Mouse (Mus musculus) hindbrain, postnatal 0 days (tissue): ENCODE measurements at regions not wholly inside any gene's neighbourhood (a gene's known extent, or its start where the extent isn't known, plus 50 kb on each side); places are given as distances from the start of the nearest gene placed in this dataset.

Experiments used
- ATAC-seq: fragments of 200-750 bp; cut with Nextera tagmentation; 2 replicates; pipeline ENCODE4 v1.8.0; 2017; ENCODE audit warnings: mild to moderate bottlenecking, moderate TSS enrichment, moderate library complexity
- DNase-seq: peaks from one replicate; pipeline ENCODE4 v3.0.0-alpha.2; 2015; ENCODE audit warnings: low spot score
- H3K27ac ChIP-seq: fragments of 300-500 bp; sonication (generic); 2 replicates; pipeline ENCODE4 v1.5.1; 2014; ENCODE audit warnings: mild to moderate bottlenecking
- H3K27me3 ChIP-seq: fragments of 300-500 bp; sonication (generic); 2 replicates; pipeline ENCODE4 v1.6.1; 2014; ENCODE audit warnings: low read length, mixed read lengths; ENCODE audit not compliant: insufficient read depth
- H3K36me3 ChIP-seq: fragments of 300-500 bp; sonication (generic); 2 replicates; pipeline ENCODE4 v1.6.1; 2014; ENCODE audit warnings: low read length, mixed read lengths; ENCODE audit not compliant: insufficient read depth
- H3K4me1 ChIP-seq: fragments of 300-500 bp; sonication (generic); 2 replicates; pipeline ENCODE4 v1.6.1; 2014; ENCODE audit warnings: antibody characterized with exemption, low read length, mixed read lengths; ENCODE audit not compliant: insufficient read depth
- H3K4me2 ChIP-seq: fragments of 300-500 bp; sonication (generic); 2 replicates; pipeline ENCODE4 v1.6.1; 2014; ENCODE audit warnings: low read depth, mild to moderate bottlenecking, low read length, moderate library complexity, mixed read lengths
- H3K4me3 ChIP-seq: fragments of 300-500 bp; sonication (generic); 2 replicates; pipeline ENCODE4 v1.5.1; 2014; ENCODE audit warnings: low read length
- H3K9ac ChIP-seq: fragments of 300-500 bp; sonication (generic); replicated peaks from 2 replicates; pipeline ENCODE4 v1.6.1; 2014; ENCODE audit warnings: mild to moderate bottlenecking, low read length, moderate library complexity, mixed read lengths
- H3K9me3 ChIP-seq: fragments of 300-500 bp; sonication (generic); 2 replicates; pipeline ENCODE4 v1.6.1; 2016; ENCODE audit warnings: low read length, mixed read lengths
- CTCF ChIP-seq: IDR thresholded peaks from 2 replicates; pipeline ENCODE4 v1.5.1; 2016; ENCODE audit warnings: antibody characterized with exemption, control low read depth, low read depth
- WGBS: fragments of 180-500 bp; shearing (Covaris S2); extraction: QIAGEN DNeasy Blood & Tissue Kit; methylation state at CpG from one replicate; pipeline ENCODE4 v1.1.7; 2014; 5-methylcytosine and 5-hydroxymethylcytosine counted together

DNA sequence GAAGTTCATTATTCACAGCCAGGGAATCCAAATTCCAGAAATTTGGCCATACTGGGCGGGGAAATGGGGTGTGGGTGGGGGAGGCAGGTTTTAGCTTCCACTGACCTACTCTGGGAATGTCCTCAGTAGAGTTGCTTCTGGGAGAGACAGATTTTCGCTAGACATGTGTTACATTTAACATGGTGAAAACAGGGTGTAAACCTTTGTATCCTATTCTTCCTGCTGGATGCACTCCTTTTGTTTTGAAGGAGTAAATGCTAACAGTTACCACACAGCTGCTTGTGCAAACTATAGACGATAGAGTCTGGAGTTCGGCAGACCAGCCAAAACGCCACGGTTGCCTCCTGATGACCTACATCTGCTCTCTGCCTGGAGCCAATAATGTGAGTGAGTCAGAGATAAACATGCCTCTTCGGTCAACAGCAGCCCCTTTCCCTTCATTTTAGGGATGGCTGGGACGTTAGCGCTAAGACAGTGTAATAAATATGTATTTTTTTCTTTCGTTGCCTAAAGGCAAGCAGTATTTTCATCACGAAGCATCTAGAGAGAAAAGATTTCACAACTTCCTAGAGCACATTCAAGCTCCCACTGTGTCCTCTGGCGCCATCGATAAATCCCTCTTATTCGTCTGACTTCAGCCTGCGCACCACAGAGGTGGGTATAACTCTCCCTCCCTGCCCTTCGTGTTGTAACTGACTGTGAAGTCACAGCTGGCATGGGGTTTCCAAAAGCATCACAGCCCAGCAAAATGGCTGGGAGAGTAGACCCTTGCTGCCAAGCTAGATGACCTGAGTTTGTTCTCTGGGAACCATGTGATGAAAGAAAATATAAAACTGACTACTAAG lies 207.1 kb upstream of the Pde3a start:
- H3K4me2 ChIP-seq, result no peak overlapping the region
- H3K27me3 ChIP-seq, result no peaks in the 10 kb centered on the region
- H3K4me1 ChIP-seq, result no peaks in the 10 kb centered on the region
- H3K4me3 ChIP-seq, result no peak overlapping the region
- no peak for TF ChIP-seq CTCF
- H3K36me3 ChIP-seq, result no peaks in the 10 kb centered on the region
- H3K9ac ChIP-seq, result no peak overlapping the region
- no peak overlapping the region for H3K27ac ChIP-seq
- 58% methylated on average over 16 of the region's 16 CpGs for WGBS
- peak; percentile 17 for DNase-seq
- no peaks in the 10 kb centered on the region for H3K9me3 ChIP-seq
- ATAC-seq, result peak; percentile 63

DNA sequence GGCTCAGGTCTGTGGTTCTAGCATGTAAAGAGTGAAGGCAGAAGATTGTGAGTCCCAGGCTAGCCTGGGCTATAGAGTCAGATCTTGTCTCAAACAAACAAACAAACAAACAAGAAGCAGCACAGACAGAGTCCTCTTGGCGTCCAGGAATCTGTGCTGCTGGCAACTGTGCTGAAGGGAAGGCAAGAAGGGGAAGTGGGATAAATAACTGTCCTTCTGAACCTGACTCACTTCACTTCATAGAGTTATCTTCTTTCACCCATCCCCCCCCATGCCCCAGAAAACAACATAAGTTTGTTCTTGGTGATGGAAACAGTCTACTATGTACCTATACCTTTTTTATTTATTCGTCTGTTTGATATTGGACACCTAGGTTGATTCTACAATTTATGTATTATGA lies 200.8 kb upstream of the Pde3a start:
- 83% methylated on average over 2 of the region's 2 CpGs for WGBS
- TF ChIP-seq CTCF, result no peak

DNA sequence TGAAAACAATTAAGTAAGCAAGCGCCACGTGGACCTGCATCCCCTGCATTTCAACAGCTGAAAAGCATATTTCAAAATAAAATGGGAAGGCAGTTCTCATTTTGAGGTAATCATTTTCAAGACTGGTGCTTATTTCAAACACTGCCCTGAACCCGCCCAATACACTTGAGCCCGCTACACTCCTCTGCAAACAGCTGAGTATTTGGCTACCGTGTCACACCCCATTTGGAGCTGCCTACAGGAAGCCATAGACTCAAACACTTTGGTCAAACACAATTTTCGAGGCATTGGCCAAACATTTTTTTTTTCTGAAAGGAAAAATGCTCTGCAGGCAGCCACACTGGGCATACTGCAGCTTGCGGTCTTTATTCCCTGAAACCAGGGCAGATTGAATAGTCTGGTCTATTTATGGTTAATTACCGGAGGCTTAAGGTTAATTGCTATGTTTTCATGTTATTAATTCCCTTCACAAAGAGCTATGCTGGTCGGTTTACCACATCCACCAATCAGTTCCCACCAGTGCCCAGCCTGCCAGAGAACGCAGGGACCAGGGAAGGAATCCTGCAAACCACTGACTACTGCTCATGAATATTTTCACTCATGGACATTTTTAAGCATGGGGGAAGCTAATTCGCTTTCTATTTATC lies 198.9 kb upstream of the Pde3a start:
- no peak overlapping the region for H3K27ac ChIP-seq
- H3K9ac ChIP-seq, result no peak overlapping the region
- H3K27me3 ChIP-seq, result no peaks in the 10 kb centered on the region
- WGBS, result 48% methylated on average over 11 of the region's 11 CpGs
- no peaks in the 10 kb centered on the region for H3K36me3 ChIP-seq
- H3K4me1 ChIP-seq, result no peaks in the 10 kb centered on the region
- H3K9me3 ChIP-seq, result no peaks in the 10 kb centered on the region
- no peak overlapping the region for H3K4me2 ChIP-seq
- H3K4me3 ChIP-seq, result no peak overlapping the region
- ATAC-seq (0 out of 2 replicates have a peak, but pooled peaks have one; percentile 24), DNase-seq (no peak)
- TF ChIP-seq CTCF, result no peak

More for the DNA sequence above, 200.8 kb upstream of the Pde3a start:
- no peak for ATAC-seq
- Histone ChIP-seq H3K9me3 (no peaks in the 10 kb centered on the region), H3K36me3 (no peaks in the 10 kb centered on the region), H3K9ac (no peak overlapping the region), H3K4me2 (no peak overlapping the region), H3K27ac (no peak overlapping the region), H3K27me3 (no peaks in the 10 kb centered on the region), H3K4me3 (no peak overlapping the region), H3K4me1 (no peaks in the 10 kb centered on the region)
- no peak for DNase-seq

DNA sequence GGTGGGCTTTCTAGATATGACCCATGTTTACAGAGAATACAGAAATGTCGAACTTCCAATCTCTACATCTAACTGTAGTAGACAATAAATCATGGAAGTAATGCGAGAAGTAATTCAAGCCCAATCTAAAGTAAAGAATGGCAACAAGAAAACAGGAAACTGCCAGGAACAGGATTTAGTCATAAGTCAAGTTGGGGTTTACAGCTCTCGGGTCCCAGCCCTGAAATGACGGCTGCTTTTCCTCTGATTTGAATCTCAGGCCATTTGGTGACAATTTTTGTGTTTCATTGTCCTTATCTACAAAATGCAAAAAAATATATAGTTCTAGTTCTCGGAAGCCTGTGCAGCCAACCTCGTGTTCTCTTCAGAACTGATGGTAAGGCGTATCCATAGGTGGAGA lies 195.0 kb upstream of the Pde3a start:
- Histone ChIP-seq H3K36me3 (no peaks in the 10 kb centered on the region), H3K4me3 (no peak overlapping the region), H3K9me3 (no peaks in the 10 kb centered on the region), H3K27me3 (no peaks in the 10 kb centered on the region), H3K9ac (no peak overlapping the region), H3K27ac (no peak overlapping the region), H3K4me2 (no peak overlapping the region), H3K4me1 (no peaks in the 10 kb centered on the region)
- TF ChIP-seq CTCF, result no peak
- no peak for ATAC-seq
- 92% methylated on average over 7 of the region's 7 CpGs for WGBS
- DNase-seq, result no peak

DNA sequence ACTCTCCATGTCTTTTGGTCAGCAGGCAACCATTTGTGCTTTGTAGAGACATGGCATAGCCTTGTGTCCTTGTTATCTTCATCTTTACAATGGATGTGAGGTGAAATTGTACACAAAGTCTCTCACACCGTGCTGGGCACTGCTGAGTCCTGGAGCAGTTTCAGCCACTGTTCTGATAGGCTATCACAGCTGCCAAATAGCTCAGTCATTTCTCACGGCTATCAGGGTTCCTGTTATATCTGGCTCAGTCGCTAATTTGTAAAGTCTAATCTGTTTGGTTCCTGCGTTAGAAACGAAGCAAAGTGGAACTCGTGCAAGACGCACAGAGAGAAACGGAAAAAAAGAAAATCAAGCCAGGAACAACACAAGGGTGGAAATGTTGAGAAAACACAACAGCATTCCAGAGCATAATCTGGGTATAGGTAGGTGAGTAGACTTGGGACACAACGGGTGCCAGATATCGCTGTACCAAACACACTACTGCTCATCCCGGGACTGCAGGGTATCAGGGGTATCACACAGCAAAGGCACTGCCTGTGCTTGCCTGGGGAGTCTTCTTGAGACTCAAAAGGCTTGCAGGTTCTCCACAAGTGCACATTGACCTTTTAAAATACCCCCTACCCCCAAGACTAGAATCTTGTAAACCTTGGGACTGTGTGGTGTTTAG lies 189.7 kb upstream of the Pde3a start:
- WGBS, result 91% methylated on average over 11 of the region's 11 CpGs
- no peak overlapping the region for H3K4me2 ChIP-seq
- no peak for ATAC-seq

DNA sequence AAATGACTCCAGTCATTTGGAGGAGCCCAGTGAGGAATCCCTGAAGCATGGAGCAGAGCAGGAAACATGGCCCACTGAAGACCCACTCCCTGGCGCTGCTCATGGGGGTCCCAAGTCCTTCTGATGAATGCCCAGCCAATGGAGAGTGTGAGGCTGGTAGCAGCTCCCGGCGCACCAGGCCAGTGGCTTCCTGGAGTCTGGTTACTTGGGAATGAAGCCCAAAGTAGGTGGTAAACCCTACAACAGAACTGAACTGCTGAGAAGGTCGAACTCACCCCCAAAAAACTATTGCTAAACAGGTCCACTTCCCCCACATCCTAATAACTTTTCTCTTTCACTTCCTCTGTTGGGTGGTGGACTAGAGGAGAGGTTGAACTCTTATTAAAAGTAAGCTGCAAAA lies 183.3 kb upstream of the Pde3a start:
- no peak for ATAC-seq
- WGBS, result 78% methylated on average over 4 of the region's 4 CpGs

More for the DNA sequence above, 189.7 kb upstream of the Pde3a start:
- Histone ChIP-seq H3K9me3 (no peaks in the 10 kb centered on the region), H3K9ac (no peak overlapping the region), H3K27me3 (no peaks in the 10 kb centered on the region), H3K4me1 (no peaks in the 10 kb centered on the region), H3K4me3 (no peak overlapping the region), H3K27ac (no peak overlapping the region), H3K36me3 (no peaks in the 10 kb centered on the region)
- TF ChIP-seq CTCF, result no peak
- DNase-seq, result no peak

More for the DNA sequence above, 183.3 kb upstream of the Pde3a start:
- H3K4me1 ChIP-seq, result no peaks in the 10 kb centered on the region
- H3K36me3 ChIP-seq, result no peaks in the 10 kb centered on the region
- H3K9me3 ChIP-seq, result no peaks in the 10 kb centered on the region
- TF ChIP-seq CTCF, result no peak
- H3K27me3 ChIP-seq, result no peaks in the 10 kb centered on the region
- H3K4me3 ChIP-seq, result no peak overlapping the region
- H3K4me2 ChIP-seq, result no peak overlapping the region
- no peak overlapping the region for H3K27ac ChIP-seq
- DNase-seq, result no peak
- no peak overlapping the region for H3K9ac ChIP-seq
